Mouse (Mus musculus): ENCODE results near the gene D17H6S53E. TPM values are rescaled to one million over a fixed set of nuclear protein-coding genes. Genes with fewer than 3 reads are reported as not detected.

Gene D17H6S53E
- polyA plus RNA-seq, 1 experiment from 2014 or later = 9.6 TPM

GRCm38 (mm10) chr17:35088825-35089644, 37.1 kb upstream of the D17H6S53E start, which contains the start of gene Abhd16a:
Gene Abhd16a, plus strand, starts transcription at chr17:35089263.
- peaks cover 28% of the 10 kb centered on the region for H3K36me3 ChIP-seq (replicated peaks)
- 3% methylated on average over 67 of the region's 67 CpGs for WGBS

DNA sequence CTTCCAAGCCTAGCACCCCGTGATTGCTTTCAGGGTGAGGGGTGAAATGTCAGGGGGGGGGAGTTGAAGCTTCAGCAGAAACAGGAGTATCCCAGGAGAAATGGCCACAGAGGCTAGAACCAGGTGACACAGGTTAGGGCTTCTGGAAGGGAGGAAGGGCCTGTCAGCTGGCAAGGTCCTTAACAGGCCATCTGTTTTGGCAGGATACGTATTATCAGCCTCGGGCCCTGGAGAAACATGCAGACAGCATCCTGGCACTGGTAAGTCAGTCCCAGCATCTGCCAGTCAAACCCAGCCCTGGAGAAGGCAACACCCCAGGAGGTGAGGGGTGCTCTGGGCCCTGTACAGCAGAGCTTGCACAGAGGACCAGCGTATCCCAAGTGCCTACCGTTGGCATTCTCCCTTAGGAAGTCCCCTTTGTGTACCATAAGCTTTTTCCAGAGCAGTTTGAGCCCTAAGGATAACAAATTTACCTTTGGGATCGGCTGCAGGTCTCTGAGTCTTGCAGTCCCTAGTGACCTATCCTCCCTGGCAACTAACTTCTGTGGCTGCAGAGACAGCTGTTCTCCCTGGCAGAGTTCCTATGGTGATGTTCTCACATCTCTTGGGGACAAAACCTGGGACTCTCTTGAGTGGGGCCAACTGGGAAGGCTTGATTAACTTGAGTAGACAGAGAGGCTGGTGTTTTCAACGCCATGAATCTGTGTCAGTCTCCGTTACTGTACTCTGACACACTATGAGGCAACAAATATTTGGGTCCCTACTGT, 35.8 kb upstream of the D17H6S53E start:
- Histone ChIP-seq H3K4me3 (peak overlapping the region; percentile 83), H3K27me3 (replicated peaks; ENCODE audit: low read depth, poor library complexity, severe bottlenecking) (no peaks in the 10 kb centered on the region), H3K4me1 (peaks cover 17% of the 10 kb centered on the region), H3K36me3 (replicated peaks) (peaks cover 41% of the 10 kb centered on the region), H3K9me3 (no peaks in the 10 kb centered on the region), H3K27ac (replicated peaks) (0 out of 2 replicates have a peak overlapping the region, but pooled peaks have one; percentile 24)
- 76% methylated on average over 8 of the region's 8 CpGs for WGBS
- DNase-seq (ENCODE audit: low spot score) = no peak

More at GRCm38 (mm10) chr17:35088825-35089644, 37.1 kb upstream of the D17H6S53E start, which contains the start of gene Abhd16a:
- Histone ChIP-seq H3K27ac (replicated peaks) (peak within 1 kb of the TSS; percentile 99), H3K4me3 (peak within 1 kb of the TSS; percentile 83), H3K4me1 (peaks cover 17% of the 10 kb centered on the region), H3K27me3 (replicated peaks; ENCODE audit: low read depth, poor library complexity, severe bottlenecking) (no peaks in the 10 kb centered on the region), H3K9me3 (no peaks in the 10 kb centered on the region)
- DNase-seq (ENCODE audit: low spot score) = peak; percentile 95

DNA sequence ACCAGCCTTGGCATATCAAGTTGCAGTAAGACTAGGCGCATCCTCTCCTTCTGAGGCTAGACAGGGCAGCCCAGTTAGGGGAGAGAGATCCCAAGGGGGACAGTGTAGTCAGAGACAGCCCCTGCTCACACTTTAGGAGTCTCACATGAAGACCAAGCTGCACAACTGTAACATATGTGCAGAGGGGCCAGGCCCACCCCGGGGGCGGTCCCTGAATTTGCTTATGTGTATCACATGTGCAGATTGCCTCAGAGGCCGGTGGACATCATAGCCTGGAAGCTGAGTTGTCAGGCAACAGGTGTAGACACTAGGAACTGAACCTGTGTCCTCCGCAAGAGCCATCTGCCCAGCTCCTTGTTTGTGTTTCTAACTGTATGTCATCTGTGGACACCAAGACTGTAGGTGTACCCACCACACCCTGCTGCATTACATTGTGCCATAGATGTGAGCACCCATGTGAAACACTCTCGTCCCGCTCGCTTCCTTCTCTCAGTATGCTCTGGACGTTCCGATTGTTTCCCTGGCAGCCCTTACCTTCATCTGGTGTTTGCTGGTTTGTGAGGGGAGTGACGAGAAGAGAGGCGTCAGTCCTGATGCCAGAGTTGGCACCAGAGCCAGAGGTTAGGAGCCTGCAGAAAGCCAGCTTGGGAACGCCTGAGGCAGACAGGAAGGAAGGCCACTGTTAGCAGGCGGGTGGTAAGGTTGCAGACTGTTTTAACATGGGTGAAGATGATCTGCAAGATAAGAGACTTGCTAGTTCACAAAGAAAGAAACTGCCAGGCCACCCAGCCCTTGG, 33.6 kb upstream of the D17H6S53E start:
- no peak for DNase-seq (ENCODE audit: low spot score)
- WGBS = 86% methylated on average over 14 of the region's 14 CpGs
- H3K27me3 ChIP-seq (replicated peaks; ENCODE audit: low read depth, poor library complexity, severe bottlenecking) = no peaks in the 10 kb centered on the region
- no peak overlapping the region for H3K27ac ChIP-seq (replicated peaks)
- H3K4me3 ChIP-seq = no peak overlapping the region; the same call in 1 of the 2 replicates
- H3K9me3 ChIP-seq = no peaks in the 10 kb centered on the region
- peaks cover 17% of the 10 kb centered on the region for H3K4me1 ChIP-seq
- H3K36me3 ChIP-seq (replicated peaks) = peaks cover 63% of the 10 kb centered on the region

DNA sequence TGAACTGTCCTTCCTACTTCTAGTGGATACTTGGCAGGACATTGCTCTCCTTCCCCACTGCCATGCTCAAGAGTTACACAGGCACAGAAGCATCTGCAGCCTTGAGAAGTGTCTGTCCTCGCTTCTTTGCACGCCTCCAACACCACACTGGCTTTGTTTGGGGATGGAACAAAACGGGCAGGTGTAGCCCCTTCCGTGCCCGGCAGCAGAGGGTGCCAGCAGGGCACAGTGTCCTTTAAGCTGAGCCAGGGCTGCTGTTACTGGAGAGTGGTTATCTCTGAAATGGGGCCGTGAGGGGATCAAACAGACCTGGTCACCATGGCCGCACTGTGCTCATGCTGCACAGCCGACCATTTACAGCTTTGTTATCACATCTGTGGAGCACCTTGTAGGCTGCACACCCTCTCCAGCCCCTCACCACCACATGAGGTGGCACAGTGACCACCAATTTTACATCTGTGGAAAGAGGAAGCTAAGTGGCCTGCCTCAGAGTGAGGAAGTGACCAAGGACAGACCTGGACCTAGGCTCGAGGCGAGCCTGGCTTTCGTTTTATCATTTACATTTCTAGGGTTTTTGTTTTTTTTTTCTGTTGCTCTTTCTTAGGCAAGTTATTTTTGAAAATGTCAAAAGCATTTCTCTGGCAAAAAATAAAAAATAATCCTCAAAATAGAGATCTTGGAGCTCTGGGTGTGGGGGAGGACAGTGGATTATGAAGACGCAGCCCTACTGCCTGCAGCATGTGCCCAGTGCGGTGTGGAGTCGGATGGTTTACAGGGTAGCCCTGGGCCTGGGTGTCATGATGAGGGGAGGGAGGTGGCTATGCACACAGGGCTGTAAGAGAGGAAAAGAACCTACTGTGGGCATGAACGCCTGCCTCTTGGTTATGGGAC, 31.5 kb upstream of the D17H6S53E start:
- Histone ChIP-seq H3K4me3 (peak overlapping the region; percentile 16; the same call in 1 of the 2 replicates), H3K9me3 (no peaks in the 10 kb centered on the region), H3K36me3 (replicated peaks) (peaks cover 83% of the 10 kb centered on the region)

GRCm38 (mm10) chr17:35096597-35096996, 29.6 kb upstream of the D17H6S53E start:
- H3K4me1 ChIP-seq = no peaks in the 10 kb centered on the region; the same call in 1 of the 2 replicates
- 84% methylated on average over 12 of the region's 12 CpGs for WGBS
- H3K9me3 ChIP-seq = no peaks in the 10 kb centered on the region
- peaks cover 97% of the 10 kb centered on the region for H3K36me3 ChIP-seq (replicated peaks)
- no peak for DNase-seq (ENCODE audit: low spot score)
- no peaks in the 10 kb centered on the region for H3K27me3 ChIP-seq (replicated peaks; ENCODE audit: low read depth, poor library complexity, severe bottlenecking)
- H3K27ac ChIP-seq (replicated peaks) = no peak overlapping the region; the same call in 1 of the 2 replicates
- no peak overlapping the region for H3K4me3 ChIP-seq

More for the DNA sequence above, 31.5 kb upstream of the D17H6S53E start:
- no peak for DNase-seq (ENCODE audit: low spot score)
- H3K4me1 ChIP-seq = peaks cover 12% of the 10 kb centered on the region
- no peak overlapping the region for H3K27ac ChIP-seq (replicated peaks)
- 92% methylated on average over 15 of the region's 15 CpGs for WGBS
- no peaks in the 10 kb centered on the region for H3K27me3 ChIP-seq (replicated peaks; ENCODE audit: low read depth, poor library complexity, severe bottlenecking)

DNA sequence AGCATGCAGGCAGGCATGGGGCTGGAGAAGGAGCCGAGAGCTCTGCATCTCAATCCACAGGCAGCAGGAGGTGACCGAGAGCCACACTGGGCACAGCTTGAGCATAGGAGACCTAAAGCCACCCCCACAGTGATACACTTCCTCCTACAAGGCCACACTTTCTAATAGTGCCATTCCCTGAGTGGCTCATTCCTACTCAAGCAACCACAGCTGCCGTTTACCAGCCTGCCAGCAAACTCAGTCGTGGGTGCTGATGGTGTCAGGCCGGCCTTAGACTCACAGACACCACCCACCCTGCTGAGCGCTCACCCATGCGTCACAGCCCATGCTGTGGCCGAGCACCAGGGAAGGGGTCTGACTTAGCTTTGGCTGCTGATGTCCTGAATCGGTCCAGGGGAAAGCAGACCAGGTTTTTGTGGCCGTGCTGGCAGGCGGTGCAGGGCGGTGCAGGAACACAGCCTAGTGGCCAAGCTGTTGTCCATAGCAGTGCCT, 29.0 kb upstream of the D17H6S53E start:
- Histone ChIP-seq H3K36me3 (replicated peaks) (peaks cover 97% of the 10 kb centered on the region), H3K9me3 (no peaks in the 10 kb centered on the region), H3K4me3 (no peak overlapping the region), H3K27ac (replicated peaks) (no peak overlapping the region), H3K4me1 (no peaks in the 10 kb centered on the region; the same call in 1 of the 2 replicates), H3K27me3 (replicated peaks; ENCODE audit: low read depth, poor library complexity, severe bottlenecking) (no peaks in the 10 kb centered on the region)
- WGBS = 81% methylated on average over 12 of the region's 12 CpGs
- no peak for DNase-seq (ENCODE audit: low spot score)

GRCm38 (mm10) chr17:35100196-35100765, 25.9 kb upstream of the D17H6S53E start:
- Histone ChIP-seq H3K9me3 (no peaks in the 10 kb centered on the region), H3K4me3 (no peak overlapping the region), H3K4me1 (peaks cover 5% of the 10 kb centered on the region; the same call in 1 of the 2 replicates), H3K27ac (replicated peaks) (no peak overlapping the region), H3K36me3 (replicated peaks) (peaks cover 89% of the 10 kb centered on the region), H3K27me3 (replicated peaks; ENCODE audit: low read depth, poor library complexity, severe bottlenecking) (no peaks in the 10 kb centered on the region)
- WGBS = 84% methylated on average over 10 of the region's 10 CpGs
- no peak for DNase-seq (ENCODE audit: low spot score)

DNA sequence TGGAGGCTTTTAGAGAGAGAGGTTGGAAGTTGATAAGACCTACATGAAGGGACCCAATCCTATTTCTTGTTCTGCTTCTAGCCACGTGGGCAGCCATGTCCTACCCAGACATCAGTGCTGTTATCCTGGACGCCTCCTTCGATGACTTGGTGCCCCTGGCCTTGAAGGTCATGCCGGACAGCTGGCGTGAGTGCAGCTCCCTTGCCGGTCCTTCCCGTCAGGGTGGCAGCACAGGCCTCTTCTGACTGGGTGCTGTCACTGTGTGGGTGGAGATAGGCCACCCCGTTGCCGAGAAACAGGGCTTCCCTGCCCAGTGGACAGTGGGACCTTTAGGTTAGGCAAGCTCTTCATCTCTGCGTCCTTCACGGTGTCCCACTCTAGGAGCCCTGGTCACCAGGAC, 25.0 kb upstream of the D17H6S53E start:
- Histone ChIP-seq H3K9me3 (no peaks in the 10 kb centered on the region), H3K4me1 (peaks cover 11% of the 10 kb centered on the region), H3K27me3 (replicated peaks; ENCODE audit: low read depth, poor library complexity, severe bottlenecking) (no peaks in the 10 kb centered on the region), H3K27ac (replicated peaks) (no peak overlapping the region), H3K36me3 (replicated peaks) (peaks cover 80% of the 10 kb centered on the region), H3K4me3 (peak overlapping the region; percentile 5; the same call in 1 of the 2 replicates)
- WGBS = 88% methylated on average over 11 of the region's 11 CpGs
- no peak for DNase-seq (ENCODE audit: low spot score)

DNA sequence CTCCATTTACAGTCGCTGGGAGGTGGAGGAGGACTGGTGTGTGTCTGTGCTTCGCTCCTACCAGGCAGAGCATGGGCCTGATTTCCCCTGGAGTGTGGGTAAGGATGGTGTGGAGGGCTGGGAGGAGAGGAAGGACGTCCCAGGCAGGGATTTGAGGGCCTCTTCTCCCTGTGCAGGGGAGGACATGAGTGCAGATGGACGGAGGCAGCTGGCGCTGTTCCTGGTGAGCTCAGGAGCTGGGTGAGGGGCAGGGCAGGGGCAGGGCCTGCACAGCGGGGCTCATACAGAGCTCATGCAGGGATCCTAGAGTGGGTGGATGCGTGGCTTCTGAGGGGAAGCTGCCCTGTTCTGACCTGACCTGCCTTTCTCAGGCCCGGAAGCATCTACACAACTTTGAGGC, 23.9 kb upstream of the D17H6S53E start:
- Histone ChIP-seq H3K9me3 (no peaks in the 10 kb centered on the region), H3K27ac (replicated peaks) (no peak overlapping the region), H3K4me3 (peak overlapping the region; percentile 5; the same call in 1 of the 2 replicates), H3K27me3 (replicated peaks; ENCODE audit: low read depth, poor library complexity, severe bottlenecking) (no peaks in the 10 kb centered on the region), H3K4me1 (peaks cover 13% of the 10 kb centered on the region), H3K36me3 (replicated peaks) (peaks cover 69% of the 10 kb centered on the region)
- no peak for DNase-seq (ENCODE audit: low spot score)
- WGBS = 76% methylated on average over 8 of the region's 8 CpGs

- H3K4me3 ChIP-seq = no peak overlapping the region; the same call in 1 of the 2 replicates
- no peak for DNase-seq (ENCODE audit: low spot score)
- no peaks in the 10 kb centered on the region for H3K9me3 ChIP-seq
- H3K27me3 ChIP-seq (replicated peaks; ENCODE audit: low read depth, poor library complexity, severe bottlenecking) = no peaks in the 10 kb centered on the region
- H3K27ac ChIP-seq (replicated peaks) = no peak overlapping the region
- 74% methylated on average over 6 of the region's 6 CpGs for WGBS
- H3K36me3 ChIP-seq (replicated peaks) = peaks cover 61% of the 10 kb centered on the region
- H3K4me1 ChIP-seq = peaks cover 13% of the 10 kb centered on the region
Measured at GRCm38 (mm10) chr17:35103221-35103690, 22.9 kb upstream of the D17H6S53E start.

DNA sequence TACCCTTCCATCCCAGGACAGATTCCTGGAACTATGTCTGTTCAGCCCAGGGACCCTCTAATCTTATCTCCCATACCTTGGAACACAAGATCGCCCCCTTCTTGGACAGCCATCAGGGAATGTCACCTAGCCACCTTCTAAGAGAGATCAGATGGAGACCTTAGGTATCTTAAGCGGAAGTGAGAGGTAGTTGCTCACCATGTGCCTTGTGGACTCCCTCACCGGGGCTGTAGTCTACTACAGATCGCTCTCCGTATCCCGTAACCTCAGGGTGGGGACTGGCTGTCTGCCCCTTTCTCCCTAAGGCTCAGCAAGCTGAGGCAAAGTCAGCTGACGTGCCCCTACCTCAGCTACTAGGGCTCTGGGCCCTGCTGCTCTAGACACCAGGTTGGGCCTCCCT, 22.1 kb upstream of the D17H6S53E start:
- DNase-seq (ENCODE audit: low spot score) = no peak
- Histone ChIP-seq H3K36me3 (replicated peaks) (peaks cover 52% of the 10 kb centered on the region), H3K4me1 (peaks cover 13% of the 10 kb centered on the region), H3K9me3 (no peaks in the 10 kb centered on the region), H3K4me3 (no peak overlapping the region; the same call in 1 of the 2 replicates), H3K27ac (replicated peaks) (no peak overlapping the region), H3K27me3 (replicated peaks; ENCODE audit: low read depth, poor library complexity, severe bottlenecking) (no peaks in the 10 kb centered on the region)
- WGBS = 91% methylated on average over 7 of the region's 7 CpGs

Data from embryonic facial prominence, embryonic 10.5 days (tissue).